Mouse (Mus musculus) erythroblast, embryonic 14.5 days (primary cell): ENCODE data around the gene Mpi.

Experiments
- GATA1 ChIP-seq: IDR thresholded peaks from 2 replicates; pipeline ENCODE4 v1.6.1; 2012; ENCODE audit warnings: low read length, inconsistent platforms, mixed read lengths
- TAL1 ChIP-seq: IDR thresholded peaks from 3 replicates; pipeline ENCODE4 v1.6.1; 2012; ENCODE audit warnings: low read length, inconsistent platforms, mixed read lengths

DNA sequence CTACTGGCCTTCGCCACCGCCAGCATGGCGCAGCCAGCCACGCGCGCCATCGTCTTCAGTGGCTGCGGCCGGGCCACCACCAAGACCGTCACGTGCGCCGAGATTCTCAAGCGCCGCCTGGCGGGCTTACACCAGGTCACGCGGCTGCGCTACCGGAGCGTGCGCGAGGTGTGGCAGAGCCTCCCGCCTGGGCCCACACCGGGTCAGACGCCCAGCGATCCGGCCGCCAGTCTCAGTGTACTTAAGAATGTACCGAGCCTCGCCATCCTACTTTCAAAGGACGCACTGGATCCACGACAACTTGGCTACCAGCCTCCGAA, 48.2 kb downstream of the Mpi start:
- no peak for TF ChIP-seq GATA1
- no peak for TF ChIP-seq TAL1
